Mouse (Mus musculus) right cerebral cortex, adult 2 months (tissue): ENCODE results near the gene Prps1.
"Not testable (repeated sequence)": the region's sequence is repeated elsewhere in the genome, so short reads cannot be mapped to it uniquely, and the experiment has no call there.

Experiments used
- DNase-seq, 2 experiments: peaks; one replicate each; pipeline ENCODE4 v3.0.0; 2021 to 2022; ENCODE audit warnings: low spot score in 2 of 2

Gene Prps1

GRCm38 (mm10) chrX:140456279-140456731, at the start of gene Prps1:
Gene Prps1 (plus strand): TSS chrX:140456613.
- DNase-seq = peak; percentile 80 to 83

GRCm38 (mm10) chrX:140407593-140407992, 48.8 kb upstream of the Prps1 start:
- DNase-seq = no peak

- DNase-seq = peak; percentile 31 to 58
Observed at GRCm38 (mm10) chrX:140418467-140418866, 37.9 kb upstream of the Prps1 start.

GRCm38 (mm10) chrX:140427124-140427523, 29.3 kb upstream of the Prps1 start:
- no peak for DNase-seq

- no peak for DNase-seq
Observed at GRCm38 (mm10) chrX:140428252-140428651, 28.2 kb upstream of the Prps1 start.

- no peak for DNase-seq
Observed at GRCm38 (mm10) chrX:140429985-140430384, 26.4 kb upstream of the Prps1 start.

- peak in 1 of 2 experiments; percentile 25 for DNase-seq
Observed at GRCm38 (mm10) chrX:140430506-140430905, 25.9 kb upstream of the Prps1 start.

GRCm38 (mm10) chrX:140431981-140432380, 24.4 kb upstream of the Prps1 start:
- no peak for DNase-seq

- DNase-seq = no peak
Observed at GRCm38 (mm10) chrX:140432786-140433185, 23.6 kb upstream of the Prps1 start.

GRCm38 (mm10) chrX:140437906-140438305, 18.5 kb upstream of the Prps1 start:
- DNase-seq = no peak

- DNase-seq = no peak
Observed at GRCm38 (mm10) chrX:140445551-140445950, 10.9 kb upstream of the Prps1 start.

GRCm38 (mm10) chrX:140450071-140450470, 6.3 kb upstream of the Prps1 start:
- no peak for DNase-seq

GRCm38 (mm10) chrX:140456751-140457491, 508 bp downstream of the Prps1 start:
- peak in 1 of 2 experiments; percentile 8 for DNase-seq

- peak in 1 of 2 experiments; percentile 5 for DNase-seq
Observed at GRCm38 (mm10) chrX:140457502-140457901, 1.1 kb downstream of the Prps1 start.

GRCm38 (mm10) chrX:140478231-140478630, 21.8 kb downstream of the Prps1 start:
- DNase-seq = no peak

GRCm38 (mm10) chrX:140479171-140479570, 22.8 kb downstream of the Prps1 start:
- DNase-seq = peak; percentile 19 to 22

GRCm38 (mm10) chrX:140489174-140489573, 32.8 kb downstream of the Prps1 start:
- no peak for DNase-seq

GRCm38 (mm10) chrX:140490203-140490602, 33.8 kb downstream of the Prps1 start:
- DNase-seq = no peak

GRCm38 (mm10) chrX:140491884-140492571, 35.6 kb downstream of the Prps1 start:
- peak; percentile 40 to 43 for DNase-seq

- DNase-seq = no peak
Observed at GRCm38 (mm10) chrX:140493527-140494029, 37.2 kb downstream of the Prps1 start.

- no peak for DNase-seq
Observed at GRCm38 (mm10) chrX:140494170-140494569, 37.8 kb downstream of the Prps1 start.

- not testable (repeated sequence) for DNase-seq
Observed at GRCm38 (mm10) chrX:140498431-140498830, 42.0 kb downstream of the Prps1 start.

- no peak for DNase-seq
Observed at GRCm38 (mm10) chrX:140500306-140500705, 43.9 kb downstream of the Prps1 start.
